Mouse (Mus musculus) hindbrain, embryonic 16.5 days (tissue): ENCODE results near the gene Rnf141. TPM values are rescaled to one million over a fixed set of nuclear protein-coding genes. Genes with fewer than 3 reads are reported as not detected.

Experiments
- ATAC-seq: fragments of 200-750 bp; cut with Nextera tagmentation; 2 replicates; pipeline ENCODE4 v1.8.0; 2017; ENCODE audit warnings: moderate TSS enrichment, moderate library complexity
- H3K27ac ChIP-seq: fragments of 300-500 bp; sonication (generic); 2 replicates; pipeline ENCODE4 v1.5.1; 2014; ENCODE audit warnings: low read depth, mild to moderate bottlenecking, control low read depth, low read length, moderate library complexity
- H3K27me3 ChIP-seq: fragments of 300-500 bp; sonication (generic); replicated peaks from 2 replicates; pipeline ENCODE4 v1.6.1; 2014; ENCODE audit warnings: low read length; ENCODE audit not compliant: control insufficient read depth, insufficient read depth
- H3K36me3 ChIP-seq: fragments of 300-500 bp; sonication (generic); 2 replicates; pipeline ENCODE4 v1.6.1; 2014; ENCODE audit warnings: mild to moderate bottlenecking, low read length, moderate library complexity, mixed read lengths; ENCODE audit not compliant: control insufficient read depth, insufficient read depth
- H3K4me1 ChIP-seq: fragments of 300-500 bp; sonication (generic); 2 replicates; pipeline ENCODE4 v1.6.1; 2014; ENCODE audit warnings: low read depth, low read length; ENCODE audit not compliant: control insufficient read depth, insufficient read depth
- H3K4me2 ChIP-seq: fragments of 300-500 bp; sonication (generic); 2 replicates; pipeline ENCODE4 v1.6.1; 2014; ENCODE audit warnings: mild to moderate bottlenecking, low read length, control low read depth, moderate library complexity
- H3K4me3 ChIP-seq: fragments of 300-500 bp; sonication (generic); 2 replicates; pipeline ENCODE4 v1.5.1; 2014; ENCODE audit warnings: mild to moderate bottlenecking, low read length, control low read depth, moderate library complexity
- H3K9ac ChIP-seq: fragments of 300-500 bp; sonication (generic); 2 replicates; pipeline ENCODE4 v1.6.1; 2014; ENCODE audit warnings: low read depth, mild to moderate bottlenecking, control low read depth, low read length, moderate library complexity
- H3K9me3 ChIP-seq: fragments of 300-500 bp; sonication (generic); 2 replicates; pipeline ENCODE4 v1.6.1; 2014; ENCODE audit warnings: mild to moderate bottlenecking, low read length, moderate library complexity; ENCODE audit not compliant: control insufficient read depth
- WGBS: fragments of 180-500 bp; shearing (Covaris S2); extraction: QIAGEN DNeasy Blood & Tissue Kit; methylation state at CpG from one replicate; pipeline ENCODE4 v1.1.7; 2014; 5-methylcytosine and 5-hydroxymethylcytosine counted together
- polyA plus RNA-seq: library from polyadenylated mRNA; unstranded; fragments of >200 nt; fragmentation: Nextera tagmentation; extraction: Ambion mirVana; gene quantifications from 2 replicates; pipeline ENCODE4 v1.2.1, GENCODE M21; 2015

Gene Rnf141
- polyA plus RNA-seq, 1 experiment from 2014 or later, result 48.9 TPM

DNA sequence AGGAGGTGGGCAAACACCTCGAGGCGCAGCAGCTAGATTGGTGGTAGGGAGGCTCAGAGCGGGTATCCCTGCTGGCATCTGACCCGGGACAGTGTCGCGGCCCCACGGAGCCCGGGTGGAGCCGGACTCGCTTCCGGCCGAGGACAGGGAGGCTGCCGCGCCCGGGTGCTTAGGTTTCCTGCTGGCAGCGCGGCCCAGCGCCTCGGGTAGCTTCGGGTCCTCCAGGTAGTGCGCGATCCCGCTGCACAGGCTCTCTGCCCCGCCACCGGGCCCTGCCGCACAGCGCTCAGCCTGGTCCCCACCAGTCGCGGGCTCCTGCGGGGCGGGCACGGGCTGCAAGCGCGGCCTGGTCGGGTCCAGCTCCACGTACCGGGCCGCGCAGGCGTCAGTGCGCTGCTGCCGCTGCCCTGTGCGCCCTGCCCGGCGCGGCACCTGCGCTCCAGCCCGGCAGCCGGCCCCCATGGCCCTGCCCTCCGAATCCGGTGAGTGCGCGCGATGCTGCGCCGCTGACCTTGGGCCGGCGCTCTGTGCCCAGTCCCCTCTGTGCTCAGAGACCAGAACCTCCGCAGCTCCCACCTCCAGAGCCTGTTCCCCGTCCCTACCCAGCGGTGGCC lies 75.7 kb downstream of the Rnf141 start:
- peak; percentile 82 for ATAC-seq
- peaks cover 18% of the 10 kb centered on the region for H3K4me1 ChIP-seq
- H3K36me3 ChIP-seq, result no peaks in the 10 kb centered on the region
- H3K4me3 ChIP-seq, result peak overlapping the region; percentile 58
- H3K27me3 ChIP-seq, result no peaks in the 10 kb centered on the region
- peak overlapping the region; percentile 84 for H3K9ac ChIP-seq
- no peaks in the 10 kb centered on the region for H3K9me3 ChIP-seq
- peak overlapping the region; percentile 16 for H3K27ac ChIP-seq
- peak overlapping the region; percentile 93 for H3K4me2 ChIP-seq
- WGBS, result 1% methylated on average over 27 of the region's 61 CpGs

DNA sequence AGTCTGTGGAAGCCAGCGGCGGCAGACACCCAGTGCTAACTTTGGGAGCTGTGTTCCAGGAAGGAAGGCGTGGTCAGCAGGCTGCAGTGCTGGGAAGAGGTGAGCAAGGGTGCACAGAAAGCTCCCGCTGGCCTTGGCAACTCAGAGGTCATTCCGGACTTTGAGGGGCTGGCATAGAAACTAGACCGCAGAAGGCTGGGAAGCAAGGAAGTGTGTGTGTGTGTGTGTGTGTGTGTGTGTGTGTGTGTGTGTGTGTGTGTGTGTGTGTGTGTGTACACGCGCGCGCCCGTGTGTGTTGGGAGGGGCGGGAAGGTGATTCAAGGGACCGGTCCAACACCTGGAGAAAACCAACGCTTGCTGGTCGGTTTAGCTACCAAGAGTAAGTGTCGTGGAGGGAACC lies 76.3 kb downstream of the Rnf141 start, which contains the start of gene Ampd3:
Gene Ampd3 (plus strand): TSS at position 206 of the 400 bp plus-strand sequence.
- Histone ChIP-seq H3K4me3 (peak within 1 kb of the TSS; percentile 58), H3K4me2 (peak within 1 kb of the TSS; percentile 93), H3K27me3 (no peaks in the 10 kb centered on the region), H3K9me3 (no peaks in the 10 kb centered on the region), H3K4me1 (peaks cover 13% of the 10 kb centered on the region), H3K9ac (peak within 1 kb of the TSS; percentile 84), H3K27ac (peak within 1 kb of the TSS; percentile 16), H3K36me3 (no peaks in the 10 kb centered on the region)
- peak; percentile 17; the same call in 1 of the 2 replicates for ATAC-seq
- 19% methylated on average over 16 of the region's 16 CpGs for WGBS

GRCm38 (mm10) chr7:110762605-110763180 lies 81.6 kb downstream of the Rnf141 start:
- H3K27ac ChIP-seq, result no peak overlapping the region
- peak; percentile 89 for ATAC-seq
- no peak overlapping the region for H3K9ac ChIP-seq

DNA sequence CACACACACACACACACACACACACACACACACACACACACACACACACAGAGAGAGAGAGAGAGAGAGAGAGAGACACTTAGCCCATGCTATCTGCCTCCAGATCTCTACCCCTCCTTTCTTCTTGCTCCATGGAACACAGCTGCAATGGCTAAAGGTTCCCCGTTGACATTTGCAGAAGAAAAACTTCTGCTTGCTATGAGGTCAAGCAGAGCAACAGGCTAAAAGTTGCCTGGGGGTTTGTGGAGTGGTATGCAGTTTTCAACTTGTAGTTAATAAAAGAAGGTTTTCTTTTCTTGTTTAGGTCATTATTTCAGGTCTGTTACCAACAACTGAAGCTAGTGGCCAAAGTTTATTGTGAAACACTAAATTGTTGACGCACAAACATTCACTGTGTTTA lies 87.8 kb downstream of the Rnf141 start:
- Histone ChIP-seq H3K36me3 (no peaks in the 10 kb centered on the region), H3K9me3 (no peaks in the 10 kb centered on the region), H3K27me3 (no peaks in the 10 kb centered on the region), H3K4me1 (no peaks in the 10 kb centered on the region), H3K9ac (no peak overlapping the region), H3K4me3 (no peak overlapping the region), H3K27ac (no peak overlapping the region), H3K4me2 (no peak overlapping the region)
- no peak for ATAC-seq
- 62% methylated on average over 2 of the region's 2 CpGs for WGBS

More at GRCm38 (mm10) chr7:110762605-110763180, 81.6 kb downstream of the Rnf141 start:
- Histone ChIP-seq H3K9me3 (no peaks in the 10 kb centered on the region), H3K4me1 (peaks cover under 1% of the 10 kb centered on the region; the same call in 1 of the 2 replicates), H3K4me2 (no peak overlapping the region), H3K27me3 (no peaks in the 10 kb centered on the region), H3K4me3 (no peak overlapping the region), H3K36me3 (no peaks in the 10 kb centered on the region)
- 59% methylated on average over 5 of the region's 5 CpGs for WGBS

DNA sequence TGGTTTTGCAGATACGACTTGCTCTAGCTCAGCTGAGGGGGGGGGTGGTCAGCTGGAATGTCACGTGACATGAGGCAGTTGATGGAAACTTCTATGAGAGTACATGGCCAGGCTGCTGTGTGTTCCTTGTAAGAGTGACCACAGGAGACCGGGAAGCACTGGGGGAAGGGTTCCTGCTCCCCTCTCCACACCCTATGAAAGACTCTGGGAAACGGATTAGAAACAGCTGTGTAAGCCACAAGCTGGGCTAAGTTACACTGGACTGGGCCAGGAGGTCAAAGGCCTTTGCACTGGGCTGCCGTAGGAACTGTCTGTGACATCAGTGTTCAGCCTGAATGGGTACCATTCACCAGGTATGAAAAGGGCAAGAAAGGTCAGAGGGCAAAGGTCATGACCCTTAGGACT lies 90.3 kb downstream of the Rnf141 start:
- no peaks in the 10 kb centered on the region for H3K36me3 ChIP-seq
- H3K4me1 ChIP-seq, result no peaks in the 10 kb centered on the region
- H3K4me2 ChIP-seq, result no peak overlapping the region
- WGBS, result 36% methylated on average over 5 of the region's 5 CpGs
- H3K9me3 ChIP-seq, result no peaks in the 10 kb centered on the region
- ATAC-seq, result 0 out of 2 replicates have a peak, but pooled peaks have one; percentile 17
- no peak overlapping the region for H3K4me3 ChIP-seq
- H3K9ac ChIP-seq, result no peak overlapping the region
- no peak overlapping the region for H3K27ac ChIP-seq
- H3K27me3 ChIP-seq, result no peaks in the 10 kb centered on the region

GRCm38 (mm10) chr7:110753310-110753709 lies 90.9 kb downstream of the Rnf141 start:
- Histone ChIP-seq H3K4me2 (no peak overlapping the region), H3K27me3 (no peaks in the 10 kb centered on the region), H3K27ac (no peak overlapping the region), H3K9me3 (no peaks in the 10 kb centered on the region), H3K9ac (no peak overlapping the region), H3K4me3 (no peak overlapping the region), H3K4me1 (no peaks in the 10 kb centered on the region), H3K36me3 (no peaks in the 10 kb centered on the region)
- 88% methylated on average over 1 of the region's 1 CpGs for WGBS
- ATAC-seq, result no peak

- Histone ChIP-seq H3K27me3 (no peaks in the 10 kb centered on the region), H3K4me2 (no peak overlapping the region), H3K9me3 (no peaks in the 10 kb centered on the region), H3K9ac (no peak overlapping the region), H3K27ac (no peak overlapping the region), H3K4me1 (no peaks in the 10 kb centered on the region), H3K4me3 (no peak overlapping the region), H3K36me3 (no peaks in the 10 kb centered on the region)
- 87% methylated on average over 1 of the region's 1 CpGs for WGBS
- no peak for ATAC-seq
Measured at GRCm38 (mm10) chr7:110751634-110752033, 92.6 kb downstream of the Rnf141 start.

DNA sequence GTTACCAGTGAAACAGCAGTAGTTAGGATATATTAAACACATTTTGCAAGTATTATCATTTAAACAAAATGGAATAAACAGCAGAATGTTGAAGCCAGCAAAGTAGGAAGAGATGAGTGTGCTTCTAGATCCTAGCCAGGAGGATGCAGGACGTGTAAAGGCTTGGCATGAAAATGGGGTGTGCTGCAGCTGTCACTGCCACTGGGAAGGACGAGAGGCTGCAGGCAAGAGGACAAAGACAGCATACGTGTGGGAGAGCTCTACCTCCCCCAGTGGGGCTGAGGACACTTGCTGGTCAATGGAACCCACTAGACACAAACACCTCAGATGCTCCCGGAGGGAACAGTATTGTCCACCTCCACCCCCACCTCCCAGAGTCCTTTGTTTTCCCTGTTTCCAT lies 93.4 kb downstream of the Rnf141 start:
- no peaks in the 10 kb centered on the region for H3K9me3 ChIP-seq
- H3K9ac ChIP-seq, result no peak overlapping the region
- 24% methylated on average over 4 of the region's 4 CpGs for WGBS
- H3K4me1 ChIP-seq, result no peaks in the 10 kb centered on the region
- H3K4me2 ChIP-seq, result no peak overlapping the region
- no peaks in the 10 kb centered on the region for H3K27me3 ChIP-seq
- H3K27ac ChIP-seq, result no peak overlapping the region
- ATAC-seq, result no peak
- H3K36me3 ChIP-seq, result no peaks in the 10 kb centered on the region
- no peak overlapping the region for H3K4me3 ChIP-seq
